Mouse (Mus musculus) kidney, embryonic 14.5 days (tissue): ENCODE measurements around the gene Ahnak2. TPM values are rescaled to one million over a fixed set of nuclear protein-coding genes. Genes with fewer than 3 reads are reported as not detected.
A peak's percentile ranks its signal among the peaks of the same experiment; 100 is the strongest.

Experiments used
- ATAC-seq: fragments of 200-750 bp; cut with Nextera tagmentation; 2 replicates; pipeline ENCODE4 v1.8.0; 2017; ENCODE audit warnings: moderate number of reproducible peaks, mild to moderate bottlenecking, moderate TSS enrichment, moderate library complexity; ENCODE audit not compliant: low FRiP score, low TSS enrichment
- H3K27ac ChIP-seq: fragments of 300-500 bp; sonication (generic); 2 replicates; pipeline ENCODE4 v1.5.1; 2014; ENCODE audit warnings: low read depth, mild to moderate bottlenecking, low read length, moderate library complexity, mixed read lengths
- H3K27me3 ChIP-seq: fragments of 300-500 bp; sonication (generic); 2 replicates; pipeline ENCODE4 v1.6.1; 2014; ENCODE audit warnings: mild to moderate bottlenecking, low read length; ENCODE audit not compliant: control insufficient read depth, insufficient read depth
- H3K36me3 ChIP-seq: fragments of 300-500 bp; sonication (generic); 2 replicates; pipeline ENCODE4 v1.6.1; 2014; ENCODE audit warnings: low read length, mixed read lengths; ENCODE audit not compliant: control insufficient read depth, insufficient read depth
- H3K4me1 ChIP-seq: fragments of 300-500 bp; sonication (generic); 2 replicates; pipeline ENCODE4 v1.6.1; 2014; ENCODE audit warnings: low read length, mixed read lengths; ENCODE audit not compliant: control insufficient read depth, insufficient read depth
- H3K4me2 ChIP-seq: fragments of 300-500 bp; sonication (generic); replicated peaks from 2 replicates; pipeline ENCODE4 v1.6.1; 2014; ENCODE audit warnings: low read depth, mild to moderate bottlenecking, low read length
- H3K4me3 ChIP-seq: fragments of 300-500 bp; sonication (generic); 2 replicates; pipeline ENCODE4 v1.5.1; 2014; ENCODE audit warnings: mild to moderate bottlenecking, low read length
- H3K9ac ChIP-seq: fragments of 300-500 bp; sonication (generic); 2 replicates; pipeline ENCODE4 v1.6.1; 2014; ENCODE audit warnings: low read depth, mild to moderate bottlenecking, low read length, moderate library complexity
- H3K9me3 ChIP-seq: fragments of 300-500 bp; sonication (generic); 2 replicates; pipeline ENCODE4 v1.6.1; 2016; ENCODE audit warnings: low read length; ENCODE audit not compliant: control insufficient read depth
- WGBS: fragments of 180-500 bp; shearing (Covaris S2); extraction: QIAGEN DNeasy Blood & Tissue Kit; methylation state at CpG from one replicate; pipeline ENCODE4 v1.1.7; 2014; 5-methylcytosine and 5-hydroxymethylcytosine counted together
- polyA plus RNA-seq: library from polyadenylated mRNA; unstranded; fragments of >200 nt; fragmentation: Nextera tagmentation; extraction: Ambion mirVana; gene quantifications from 2 replicates; pipeline ENCODE4 v1.2.1, GENCODE M21; 2014

The Ahnak2 gene
- polyA plus RNA-seq, 1 experiment from 2014 or later: 0.53 TPM

- Histone ChIP-seq H3K36me3 (no peaks in the 10 kb centered on the region), H3K4me3 (no peak overlapping the region), H3K9ac (no peak overlapping the region), H3K4me1 (peaks cover 4% of the 10 kb centered on the region; the same call in 1 of the 2 replicates), H3K27me3 (peaks cover under 1% of the 10 kb centered on the region; the same call in 1 of the 2 replicates), H3K27ac (no peak overlapping the region), H3K9me3 (no peaks in the 10 kb centered on the region), H3K4me2 (no peak overlapping the region)
- 58% methylated on average over 18 of the region's 18 CpGs for WGBS
- ATAC-seq: no peak
Observed at GRCm38 (mm10) chr12:112795466-112796104, 6.9 kb downstream of the Ahnak2 start.

- no peak overlapping the region for H3K4me2 ChIP-seq
- peaks cover 4% of the 10 kb centered on the region; the same call in 1 of the 2 replicates for H3K4me1 ChIP-seq
- H3K9me3 ChIP-seq: no peaks in the 10 kb centered on the region
- no peaks in the 10 kb centered on the region for H3K36me3 ChIP-seq
- WGBS: 93% methylated on average over 5 of the region's 5 CpGs
- H3K4me3 ChIP-seq: no peak overlapping the region
- no peak overlapping the region for H3K27ac ChIP-seq
- no peak for ATAC-seq
- H3K9ac ChIP-seq: no peak overlapping the region
- H3K27me3 ChIP-seq: no peaks in the 10 kb centered on the region
Observed at GRCm38 (mm10) chr12:112794998-112795397, 7.5 kb downstream of the Ahnak2 start.

GRCm38 (mm10) chr12:112794356-112794816 lies 8.1 kb downstream of the Ahnak2 start:
- Histone ChIP-seq H3K27ac (no peak overlapping the region), H3K9ac (no peak overlapping the region), H3K4me1 (peaks cover 4% of the 10 kb centered on the region; the same call in 1 of the 2 replicates), H3K36me3 (no peaks in the 10 kb centered on the region), H3K4me2 (no peak overlapping the region), H3K4me3 (no peak overlapping the region), H3K27me3 (no peaks in the 10 kb centered on the region), H3K9me3 (no peaks in the 10 kb centered on the region)
- ATAC-seq: no peak
- 23% methylated on average over 7 of the region's 7 CpGs for WGBS

- 73% methylated on average over 13 of the region's 13 CpGs for WGBS
- Histone ChIP-seq H3K4me3 (no peak overlapping the region), H3K9ac (no peak overlapping the region), H3K36me3 (no peaks in the 10 kb centered on the region), H3K9me3 (no peaks in the 10 kb centered on the region), H3K27ac (peak overlapping the region; percentile 30; the same call in 1 of the 2 replicates), H3K27me3 (no peaks in the 10 kb centered on the region), H3K4me1 (peaks cover 4% of the 10 kb centered on the region; the same call in 1 of the 2 replicates), H3K4me2 (no peak overlapping the region)
- ATAC-seq: no peak
Observed at GRCm38 (mm10) chr12:112793601-112794355, 8.7 kb downstream of the Ahnak2 start.

GRCm38 (mm10) chr12:112791026-112791425 lies 11.4 kb downstream of the Ahnak2 start:
- Histone ChIP-seq H3K4me3 (no peak overlapping the region), H3K9me3 (no peaks in the 10 kb centered on the region), H3K27ac (no peak overlapping the region), H3K27me3 (no peaks in the 10 kb centered on the region), H3K9ac (no peak overlapping the region), H3K36me3 (no peaks in the 10 kb centered on the region), H3K4me1 (peaks cover 4% of the 10 kb centered on the region; the same call in 1 of the 2 replicates), H3K4me2 (no peak overlapping the region)
- no peak for ATAC-seq
- 60% methylated on average over 8 of the region's 8 CpGs for WGBS

- no peak overlapping the region for H3K4me3 ChIP-seq
- H3K27ac ChIP-seq: no peak overlapping the region
- H3K4me2 ChIP-seq: no peak overlapping the region
- H3K9ac ChIP-seq: no peak overlapping the region
- H3K36me3 ChIP-seq: no peaks in the 10 kb centered on the region
- H3K27me3 ChIP-seq: no peaks in the 10 kb centered on the region
- WGBS: 95% methylated on average over 10 of the region's 10 CpGs
- H3K4me1 ChIP-seq: no peaks in the 10 kb centered on the region
- no peak for ATAC-seq
- H3K9me3 ChIP-seq: no peaks in the 10 kb centered on the region; the same call in 1 of the 2 replicates
Observed at GRCm38 (mm10) chr12:112774481-112774880, 28.0 kb downstream of the Ahnak2 start.

- H3K36me3 ChIP-seq: no peaks in the 10 kb centered on the region
- no peak overlapping the region for H3K9ac ChIP-seq
- no peaks in the 10 kb centered on the region for H3K4me1 ChIP-seq
- no peak overlapping the region for H3K4me3 ChIP-seq
- no peak for ATAC-seq
- H3K9me3 ChIP-seq: no peaks in the 10 kb centered on the region; the same call in 1 of the 2 replicates
- H3K27ac ChIP-seq: no peak overlapping the region
- H3K4me2 ChIP-seq: no peak overlapping the region
- H3K27me3 ChIP-seq: no peaks in the 10 kb centered on the region
- WGBS: 81% methylated on average over 6 of the region's 6 CpGs
Observed at GRCm38 (mm10) chr12:112774026-112774425, 28.4 kb downstream of the Ahnak2 start.

GRCm38 (mm10) chr12:112773366-112773765 lies 29.1 kb downstream of the Ahnak2 start:
- no peak for ATAC-seq
- Histone ChIP-seq H3K4me1 (no peaks in the 10 kb centered on the region), H3K27me3 (no peaks in the 10 kb centered on the region), H3K9ac (no peak overlapping the region), H3K4me2 (no peak overlapping the region), H3K36me3 (no peaks in the 10 kb centered on the region), H3K27ac (no peak overlapping the region), H3K4me3 (no peak overlapping the region), H3K9me3 (no peaks in the 10 kb centered on the region; the same call in 1 of the 2 replicates)
- 51% methylated on average over 9 of the region's 9 CpGs for WGBS

- no peak overlapping the region for H3K27ac ChIP-seq
- ATAC-seq: no peak
- no peaks in the 10 kb centered on the region for H3K36me3 ChIP-seq
- H3K4me2 ChIP-seq: no peak overlapping the region
- WGBS: 93% methylated on average over 14 of the region's 14 CpGs
- no peaks in the 10 kb centered on the region; the same call in 1 of the 2 replicates for H3K9me3 ChIP-seq
- H3K27me3 ChIP-seq: no peaks in the 10 kb centered on the region
- H3K9ac ChIP-seq: no peak overlapping the region
- H3K4me1 ChIP-seq: no peaks in the 10 kb centered on the region
- no peak overlapping the region for H3K4me3 ChIP-seq
Observed at GRCm38 (mm10) chr12:112772306-112772705, 30.2 kb downstream of the Ahnak2 start.
